Mouse (Mus musculus) kidney, adult 2 months (tissue): ENCODE measurements around the gene Spice1. TPM values are rescaled to one million over a fixed set of nuclear protein-coding genes. Genes with fewer than 3 reads are reported as not detected.

Experiments used
- DNase-seq: peaks from one replicate; pipeline ENCODE4 v3.0.0; 2021
- H3K27ac ChIP-seq: fragments of 200-500 bp; 2 replicates; pipeline ENCODE4 v1.5.1; 2012; ENCODE audit warnings: low read depth, low read length, control low read depth, inconsistent platforms; ENCODE audit not compliant: insufficient read depth
- H3K27me3 ChIP-seq: fragments of 200-500 bp; replicated peaks from 2 replicates; pipeline ENCODE4 v1.6.1; 2012; ENCODE audit warnings: mild to moderate bottlenecking, moderate library complexity, low read length, inconsistent platforms; ENCODE audit not compliant: control insufficient read depth, insufficient read depth
- H3K36me3 ChIP-seq: fragments of 200-500 bp; 2 replicates; pipeline ENCODE4 v1.6.1; 2012; ENCODE audit warnings: mild to moderate bottlenecking, moderate library complexity, low read length, inconsistent platforms; ENCODE audit not compliant: control insufficient read depth, insufficient read depth
- H3K4me1 ChIP-seq: fragments of 200-500 bp; 2 replicates; pipeline ENCODE4 v1.6.1; 2011; ENCODE audit warnings: low read length; ENCODE audit not compliant: control insufficient read depth, insufficient read depth
- H3K4me3 ChIP-seq: fragments of 200-500 bp; 2 replicates; pipeline ENCODE4 v1.5.1; 2011; ENCODE audit warnings: mild to moderate bottlenecking, low read depth, low read length, control low read depth; ENCODE audit not compliant: insufficient read depth
- CTCF ChIP-seq: fragments of 200-500 bp; conservative IDR thresholded peaks from 2 replicates; pipeline ENCODE4 v1.5.1; 2011; ENCODE audit warnings: low read depth, mild to moderate bottlenecking, control low read depth, low read length, moderate library complexity, mixed read lengths; ENCODE audit not compliant: insufficient read depth, insufficient read length
- POLR2A ChIP-seq: fragments of 200-500 bp; IDR thresholded peaks from one replicate; pipeline ENCODE4 v1.6.1; 2011; ENCODE audit warnings: low read depth, low read length, control low read depth
- WGBS: fragments of 180-500 bp; shearing (Covaris S2); methylation state at CpG from one replicate; pipeline ENCODE4 v1.1.7; 2018; 5-methylcytosine and 5-hydroxymethylcytosine counted together
- polyA plus RNA-seq: library from polyadenylated mRNA; depleted of rRNA; stranded (reverse); fragments of >200 nt; gene quantifications from 2 replicates; pipeline ENCODE4 v1.2.3, GENCODE M21; 2012

The Spice1 gene
- polyA plus RNA-seq, 1 experiment: 5.4 TPM

- Histone ChIP-seq H3K4me1 (peaks cover 2% of the 10 kb centered on the region; the same call in 1 of the 2 replicates), H3K36me3 (no peaks in the 10 kb centered on the region), H3K27me3 (no peaks in the 10 kb centered on the region), H3K27ac (no peak overlapping the region), H3K4me3 (no peak overlapping the region)
- no peak for DNase-seq
- WGBS: 94% methylated on average over 7 of the region's 7 CpGs
- TF ChIP-seq POLR2A (no peak), CTCF (no peak)
Measured at GRCm38 (mm10) chr16:44365522-44365921, 18.6 kb downstream of the Spice1 start.

GRCm38 (mm10) chr16:44375459-44375858 lies 28.5 kb downstream of the Spice1 start:
- 94% methylated on average over 4 of the region's 4 CpGs for whole genome bisulfite sequencing
- no peak overlapping the region for H3K27ac ChIP-seq
- DNase-seq: no peak
- peaks cover 3% of the 10 kb centered on the region for H3K36me3 ChIP-seq
- no peaks in the 10 kb centered on the region for H3K27me3 ChIP-seq
- H3K4me1 ChIP-seq: no peaks in the 10 kb centered on the region
- TF ChIP-seq POLR2A (no peak), CTCF (no peak)
- no peak overlapping the region for H3K4me3 ChIP-seq

- no peak overlapping the region for H3K27ac ChIP-seq
- no peaks in the 10 kb centered on the region for H3K27me3 ChIP-seq
- H3K4me1 ChIP-seq: no peaks in the 10 kb centered on the region
- no peaks in the 10 kb centered on the region for H3K36me3 ChIP-seq
- no peak overlapping the region for H3K4me3 ChIP-seq
- 86% methylated on average over 4 of the region's 4 CpGs for WGBS
- DNase-seq: no peak
- no peak for TF ChIP-seq POLR2A
- no peak for TF ChIP-seq CTCF
Measured at GRCm38 (mm10) chr16:44380006-44380405, 33.1 kb downstream of the Spice1 start.

GRCm38 (mm10) chr16:44381578-44381977 lies 34.7 kb downstream of the Spice1 start:
- TF ChIP-seq CTCF: no peak
- TF ChIP-seq POLR2A: no peak
- no peaks in the 10 kb centered on the region for H3K4me1 ChIP-seq
- no peak for DNase-seq
- 82% methylated on average over 5 of the region's 5 CpGs for WGBS
- H3K4me3 ChIP-seq: no peak overlapping the region
- H3K36me3 ChIP-seq: no peaks in the 10 kb centered on the region
- H3K27ac ChIP-seq: no peak overlapping the region
- no peaks in the 10 kb centered on the region for H3K27me3 ChIP-seq

- TF ChIP-seq POLR2A: no peak
- no peak for TF ChIP-seq CTCF
- Histone ChIP-seq H3K27me3 (no peaks in the 10 kb centered on the region), H3K27ac (no peak overlapping the region), H3K4me3 (no peak overlapping the region), H3K36me3 (no peaks in the 10 kb centered on the region), H3K4me1 (no peaks in the 10 kb centered on the region)
- DNase-seq: no peak
- WGBS: 69% methylated on average over 2 of the region's 2 CpGs
Measured at GRCm38 (mm10) chr16:44383549-44383948, 36.6 kb downstream of the Spice1 start.

GRCm38 (mm10) chr16:44384251-44384650 lies 37.3 kb downstream of the Spice1 start:
- Histone ChIP-seq H3K27ac (no peak overlapping the region), H3K36me3 (no peaks in the 10 kb centered on the region), H3K4me1 (no peaks in the 10 kb centered on the region), H3K4me3 (no peak overlapping the region), H3K27me3 (no peaks in the 10 kb centered on the region)
- TF ChIP-seq CTCF (no peak), POLR2A (no peak)
- 93% methylated on average over 1 of the region's 1 CpGs for WGBS
- DNase-seq: no peak

GRCm38 (mm10) chr16:44391877-44392548 lies 45.1 kb downstream of the Spice1 start:
- WGBS: 16% methylated on average over 9 of the region's 9 CpGs
- peak; percentile 55 for DNase-seq

More at GRCm38 (mm10) chr16:44391877-44392548, 45.1 kb downstream of the Spice1 start:
- peaks cover 10% of the 10 kb centered on the region; the same call in 1 of the 2 replicates for H3K4me1 ChIP-seq
- H3K4me3 ChIP-seq: no peak overlapping the region
- no peaks in the 10 kb centered on the region; the same call in 1 of the 2 replicates for H3K36me3 ChIP-seq
- H3K27me3 ChIP-seq: no peaks in the 10 kb centered on the region
- peak; percentile 89 for TF ChIP-seq CTCF
- no peak for TF ChIP-seq POLR2A
- no peak overlapping the region for H3K27ac ChIP-seq
